Mouse (Mus musculus): ENCODE data around the gene Gm20503. TPM values are rescaled to one million over a fixed set of nuclear protein-coding genes. Genes with fewer than 3 reads are reported as not detected.

Gm20503 gene
- total and polyA plus RNA-seq, 3 experiments = 3.3 TPM; not detected in 2

- Histone ChIP-seq H3K27me3 (ENCODE audit: control insufficient read depth in 1 of 2, insufficient read depth in 2 of 2, low read length in 2 of 2) (no peaks in the 10 kb centered on the region), H3K9me3 (replicated peaks; ENCODE audit: insufficient read depth, low read length) (no peaks in the 10 kb centered on the region), H3K4me1 (ENCODE audit: control insufficient read depth in 1 of 2, insufficient read depth in 2 of 2, low read length in 2 of 2) (no peaks in the 10 kb centered on the region; a peak in 1 of 4 replicates), H3K9ac (ENCODE audit: control insufficient read depth, low read depth, low read length, poor library complexity, severe bottlenecking) (peak overlapping the region; percentile 48), H3K4me3 (ENCODE audit: control insufficient read depth in 1 of 2, insufficient read depth in 1 of 2, low read depth in 2 of 2, low read length in 2 of 2) (peak overlapping the region; percentile 42 to 51), H3K27ac (ENCODE audit: control insufficient read depth, low read depth, low read length) (no peak overlapping the region), H3K79me2 (ENCODE audit: control insufficient read depth, insufficient read depth, low read length, poor library complexity) (no peaks in the 10 kb centered on the region), H3K36me3 (ENCODE audit: control insufficient read depth in 1 of 2, insufficient read depth in 2 of 2, low read length in 2 of 2) (no peaks in the 10 kb centered on the region)
- DNase-seq (ENCODE audit: low read depth, low spot score) = peak; percentile 76
- TF ChIP-seq SMC3 (IDR thresholded peaks at IDR 0.05; ENCODE audit: low read depth, low read length) (no peak), MXI1 (IDR thresholded peaks at IDR 0.05; ENCODE audit: low read depth, low read length) (no peak), ELF1 (IDR thresholded peaks at IDR 0.05; ENCODE audit: low read depth, low read length) (no peak), POLR2A (IDR thresholded peaks at IDR 0.05; ENCODE audit: control insufficient read depth in 1 of 2, insufficient read depth in 1 of 2, low read depth in 1 of 2, low read length in 2 of 2, poor library complexity in 1 of 2) (no peak), USF2 (IDR thresholded peaks at IDR 0.05; ENCODE audit: borderline replicate concordance in 1 of 2, insufficient read depth in 1 of 2, low read depth in 1 of 2, low read length in 2 of 2) (no peak), GABPA (IDR thresholded peaks at IDR 0.05; ENCODE audit: low read depth, low read length) (no peak), MAZ (IDR thresholded peaks at IDR 0.05; ENCODE audit: low read depth, low read length) (no peak), RCOR1 (IDR thresholded peaks at IDR 0.05; ENCODE audit: low read depth, low read length) (no peak), ZC3H11A (IDR thresholded peaks at IDR 0.05; ENCODE audit: low read depth, low read length) (no peak), CHD2 (IDR thresholded peaks at IDR 0.05; ENCODE audit: low read length) (no peak), JUND (IDR thresholded peaks at IDR 0.05; ENCODE audit: low read depth, low read length) (no peak), NRF1 (IDR thresholded peaks at IDR 0.05; ENCODE audit: insufficient read depth, low read depth, low read length, poor library complexity, severe bottlenecking) (peak; percentile 80), ZNF384 (IDR thresholded peaks at IDR 0.05; ENCODE audit: low read depth, low read length) (no peak), CHD1 (IDR thresholded peaks at IDR 0.05; ENCODE audit: low read depth, low read length) (no peak), ZMIZ1 (IDR thresholded peaks at IDR 0.05; ENCODE audit: low read depth, low read length) (no peak), GATA1 (IDR thresholded peaks at IDR 0.05; ENCODE audit: low read depth, low read length) (0 out of 2 replicates have a peak, but pooled peaks have one; percentile 8), MEF2A (IDR thresholded peaks at IDR 0.05; ENCODE audit: extremely low read depth, insufficient replicate concordance, low read depth, low read length, poor library complexity, severe bottlenecking) (no peak), TBP (IDR thresholded peaks at IDR 0.05; ENCODE audit: low read depth, low read length) (no peak), SIN3A (IDR thresholded peaks at IDR 0.05; ENCODE audit: low read length) (0 out of 2 replicates have a peak, but pooled peaks have one; percentile 26), TCF12 (IDR thresholded peaks at IDR 0.05; ENCODE audit: low read depth, low read length) (no peak), MAX (IDR thresholded peaks at IDR 0.05; ENCODE audit: low read length) (no peak), MYC (IDR thresholded peaks at IDR 0.05; ENCODE audit: low read depth, low read length) (no peak), HCFC1 (IDR thresholded peaks at IDR 0.05; ENCODE audit: low read depth, low read length) (no peak), USF1 (IDR thresholded peaks at IDR 0.05; ENCODE audit: low read depth, low read length) (no peak), MAFK (IDR thresholded peaks at IDR 0.05; ENCODE audit: borderline replicate concordance, low read depth, low read length) (no peak)
Measured at GRCm38 (mm10) chr4:58961719-58962118, 41.3 kb upstream of the Gm20503 start.
